Mouse (Mus musculus): ENCODE results near the gene 1700057G04Rik.

1700057G04Rik gene

GRCm38 (mm10) chr9:92386871-92387270, 77.7 kb downstream of the 1700057G04Rik start:
- no peak for DNase-seq (ENCODE audit: low spot score)

- no peak for DNase-seq (ENCODE audit: low spot score)
These were observed 78.2 kb downstream of the 1700057G04Rik start for GRCm38 (mm10) chr9:92387404-92387803.

DNA sequence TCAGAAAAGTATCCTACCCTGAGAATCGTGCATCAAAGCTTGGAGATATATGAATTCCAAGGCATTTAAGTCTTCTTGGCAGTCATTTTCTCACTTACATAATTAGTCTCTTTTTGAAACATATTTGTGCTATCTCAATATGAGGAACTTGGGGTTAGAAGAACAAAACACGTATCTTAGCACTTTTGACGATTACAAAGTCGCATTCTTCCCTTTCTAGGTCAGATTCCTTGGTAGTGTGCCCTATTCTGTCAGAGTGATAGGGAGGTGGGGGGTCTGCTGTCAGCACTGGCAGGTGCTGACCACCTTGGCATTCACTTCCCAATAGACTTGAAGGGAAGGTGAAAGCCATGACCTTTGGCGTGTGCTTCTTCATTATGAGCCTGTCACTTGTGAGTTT, 93.5 kb downstream of the 1700057G04Rik start:
- no peak for DNase-seq (ENCODE audit: low spot score)
